8 mouse cellular contexts compared by ENCODE assay signal in genomic region chr4:134388397-134388796, GRCm38 (mm10). TPM values are rescaled to one million over a fixed set of nuclear protein-coding genes. Genes with fewer than 3 reads are reported as not detected.
DNase-seq lines count a peak whose midpoint lies in the region; ATAC-seq and TF ChIP-seq lines count a peak whose summit lies in the region.

No protein-coding gene starts in this region.

- no peak overlapping the region for H3K4me2 ChIP-seq in midbrain, postnatal 0 days (ENCODE audit: low read depth, low read length, poor library complexity, severe bottlenecking)

- H3K27ac ChIP-seq in thymus, adult 2 months (ENCODE audit: control insufficient read depth, insufficient read depth, low read length), result no peak overlapping the region
- H3K27ac ChIP-seq in midbrain, postnatal 0 days (ENCODE audit: low read depth, low read length), result no peak overlapping the region

- no peak overlapping the region for H3K9ac ChIP-seq in midbrain, postnatal 0 days (replicated peaks; ENCODE audit: low read length, poor library complexity, severe bottlenecking)

- WGBS in thymus, adult 2 months, result 8% methylated on average over 5 of the region's 5 CpGs
- WGBS in midbrain, postnatal 0 days, result 17% methylated on average over 5 of the region's 5 CpGs

- H3K4me3 ChIP-seq in thymus, adult 2 months (ENCODE audit: control insufficient read depth, insufficient read depth, low read length), result no peak overlapping the region
- H3K4me3 ChIP-seq in midbrain, postnatal 0 days (ENCODE audit: low read depth, low read length), result no peak overlapping the region

- DNase-seq in heart, postnatal 10 days, result peak; percentile 71 to 85
- DNase-seq in heart, postnatal 25 days (ENCODE audit: low spot score), result no peak
- peak; percentile 60 for DNase-seq in thymus, adult 2 months
- no peak for DNase-seq in thymus, adult 18-20 months
- peak; percentile 62 for DNase-seq in cerebellum, adult 9-11 months
- peak; percentile 63 for DNase-seq in midbrain, postnatal 0 days (ENCODE audit: low spot score)
- peak; percentile 67 for DNase-seq in urinary bladder, postnatal 25 days (ENCODE audit: low spot score)

- ATAC-seq in inflammation-experienced regulatory T-cells, adult 6 months, result peak; percentile 46
- ATAC-seq in midbrain, postnatal 0 days (ENCODE audit: low FRiP score), result no peak

- no peak for TF ChIP-seq POLR2A in thymus, adult 2 months (IDR thresholded peaks at IDR 0.05; ENCODE audit: control insufficient read depth, extremely low read depth, insufficient read depth, low read length, poor library complexity)

- H3K9me3 ChIP-seq in midbrain, postnatal 0 days (ENCODE audit: low read length), result no peaks in the 10 kb centered on the region

- H3K27me3 ChIP-seq in thymus, adult 2 months (ENCODE audit: control insufficient read depth, insufficient read depth, low read length), result no peaks in the 10 kb centered on the region
- no peaks in the 10 kb centered on the region for H3K27me3 ChIP-seq in midbrain, postnatal 0 days (ENCODE audit: insufficient read depth, low read length)

- intact Hi-C loops in heart, postnatal 10 days (cut with DNase I), result loop anchor here (5.0 kb wide), 3 partner anchors 126 to 201 kb away; partner anchors contain the start of genes Cep85, Gm30191 and Zfp593
- intact Hi-C loops in heart, postnatal 25 days (cut with DNase I), result no loop called here

- H3K4me1 ChIP-seq in thymus, adult 2 months (replicated peaks; ENCODE audit: control insufficient read depth, insufficient read depth, low read length), result peaks cover 8% of the 10 kb centered on the region; the same call in 1 of the 2 replicates
- H3K4me1 ChIP-seq in midbrain, postnatal 0 days (ENCODE audit: insufficient read depth, low read length), result no peaks in the 10 kb centered on the region

- TF ChIP-seq CTCF in thymus, adult 2 months (IDR thresholded peaks at IDR 0.05; ENCODE audit: borderline replicate concordance, control insufficient read depth, extremely low read depth, insufficient read depth, low read length, poor library complexity), result 0 out of 2 replicates have a peak, but pooled peaks have one; percentile 19
- TF ChIP-seq CTCF in midbrain, postnatal 0 days (IDR thresholded peaks at IDR 0.05), result peak; percentile 81

- H3K36me3 ChIP-seq in thymus, adult 2 months (ENCODE audit: control insufficient read depth, insufficient read depth, low read length), result no peaks in the 10 kb centered on the region
- H3K36me3 ChIP-seq in midbrain, postnatal 0 days (ENCODE audit: insufficient read depth, low read length), result no peaks in the 10 kb centered on the region

RNA-seq across cellular contexts. Expression of gene Extl1, which starts 4.7 kb away (rescaled TPM):
- total RNA-seq in heart, postnatal 10 days (2021), result 1 to 10 TPM; 4.2 to 5.4 TPM
- 10 to 100 TPM; 18.0 to 19.4 TPM for total RNA-seq in heart, postnatal 25 days (2021)
- polyA plus RNA-seq in thymus, adult 2 months (2012; rRNA removed), result 8.9 and 10.3 TPM in 2 replicates
- polyA plus RNA-seq in inflammation-experienced regulatory T-cells, adult 6 months (2017; shearing (Covaris generic)), result 1 to 10 TPM in 2 of 3 experiments, under 1 TPM in 1; 0.21 to 1.3 (median 1.0) TPM
- total RNA-seq in midbrain, postnatal 0 days (2014; rRNA removed), result 2.1 and 2.2 TPM in 2 replicates
- polyA plus RNA-seq in midbrain, postnatal 0 days (2015; fragmentation: Nextera tagmentation; extraction: Ambion mirVana), result 0.79 and 1.2 TPM in 2 replicates

RNA-seq across cellular contexts. Expression of gene Pafah2, which starts 7.7 kb away (rescaled TPM):
- 10 to 100 TPM in 1 of 2 experiments, 1 to 10 TPM in 1; 9.6 to 10.2 TPM for total RNA-seq in heart, postnatal 10 days (2021)
- total RNA-seq in heart, postnatal 25 days (2021), result 1 to 10 TPM; 7.6 to 9.2 TPM
- polyA plus RNA-seq in thymus, adult 2 months (2012; rRNA removed), result 12.2 and 12.3 TPM in 2 replicates
- 1 to 10 TPM in 2 of 3 experiments, under 1 TPM in 1; 0.80 to 1.5 (median 1.2) TPM for polyA plus RNA-seq in inflammation-experienced regulatory T-cells, adult 6 months (2017; shearing (Covaris generic))
- 8.3 and 11.6 TPM in 2 replicates for total RNA-seq in midbrain, postnatal 0 days (2014; rRNA removed)
- polyA plus RNA-seq in midbrain, postnatal 0 days (2015; fragmentation: Nextera tagmentation; extraction: Ambion mirVana), result 5.7 and 6.7 TPM in 2 replicates

RNA-seq across cellular contexts. Expression of gene Slc30a2, which starts 45.4 kb away (rescaled TPM):
- total RNA-seq in heart, postnatal 10 days (2021), result under 1 TPM; 0.12 to 0.69 TPM
- total RNA-seq in heart, postnatal 25 days (2021), result under 1 TPM; 0.31 to 0.36 TPM
- 1.1 and 2.0 TPM in 2 replicates for polyA plus RNA-seq in thymus, adult 2 months (2012; rRNA removed)
- polyA plus RNA-seq in inflammation-experienced regulatory T-cells, adult 6 months (2017; shearing (Covaris generic)), result under 1 TPM; 0.21 to 0.34 (median 0.29) TPM
- total RNA-seq in midbrain, postnatal 0 days (2014; rRNA removed), result not detected in 2 replicates
- polyA plus RNA-seq in midbrain, postnatal 0 days (2015; fragmentation: Nextera tagmentation; extraction: Ambion mirVana), result 0.17 and 0.21 TPM in 2 replicates

Comparison
In these comparisons a context has a peak if more than half of its experiments do, and no peak if none do; other contexts are left out.
1. DNase-seq: peak in heart, postnatal 10 days (2 of 2), thymus, adult 2 months (single experiment), cerebellum, adult 9-11 months (single experiment), midbrain, postnatal 0 days (single experiment) and urinary bladder, postnatal 25 days (single experiment); none in heart, postnatal 25 days (single experiment) and thymus, adult 18-20 months (0 of 2).